Mouse (Mus musculus) brown adipose tissue, adult 24 weeks (tissue): ENCODE measurements around the gene Olfr701. TPM values are rescaled to one million over a fixed set of nuclear protein-coding genes. Genes with fewer than 3 reads are reported as not detected.

Experiments
- H3K27ac ChIP-seq: fragments of 200-500 bp; replicated peaks from 2 replicates; pipeline ENCODE4 v1.5.1; 2012; ENCODE audit warnings: low read depth, mild to moderate bottlenecking, low read length
- H3K4me1 ChIP-seq: fragments of 200-500 bp; 2 replicates; pipeline ENCODE4 v1.6.1; 2012; ENCODE audit warnings: low read length, mixed read lengths; ENCODE audit not compliant: control insufficient read depth, insufficient read depth, insufficient read length
- H3K4me3 ChIP-seq: fragments of 200-500 bp; 2 replicates; pipeline ENCODE4 v1.5.1; 2012; ENCODE audit warnings: low read depth, mild to moderate bottlenecking, low read length, moderate library complexity; ENCODE audit not compliant: insufficient read depth
- polyA plus RNA-seq: library from polyadenylated mRNA; stranded (reverse); fragments of >200 nt; gene quantifications from 2 replicates; pipeline ENCODE4 v1.2.4, GENCODE M21; 2012; ENCODE audit not compliant: missing spikeins, insufficient read depth, insufficient read length

The Olfr701 gene
- polyA plus RNA-seq, result not detected in 2 replicates

DNA sequence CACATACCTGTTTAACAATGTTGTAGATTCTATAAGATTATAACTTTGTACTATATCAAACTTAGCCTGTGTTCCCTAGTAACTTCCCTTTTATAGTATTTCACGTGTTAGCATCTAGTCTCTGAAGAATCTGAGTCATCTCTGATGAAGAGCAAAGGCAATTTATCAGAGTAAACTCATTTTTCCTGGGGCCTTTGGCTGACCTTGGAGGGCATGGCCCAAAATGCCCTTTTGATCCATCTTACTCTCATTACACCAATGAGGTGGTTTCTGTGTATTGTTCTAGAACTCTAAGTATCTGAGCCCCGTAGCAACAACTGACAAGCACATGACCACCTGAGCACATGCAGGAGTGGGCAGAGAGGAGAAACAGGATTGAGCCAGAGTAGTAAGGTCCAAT, at the start of gene Olfr701:
Olfr701 (plus strand) TSS at position 301 of the 400 bp plus-strand sequence.
- Histone ChIP-seq H3K4me3 (no peak within 1 kb of the TSS), H3K4me1 (no peaks in the 10 kb centered on the region), H3K27ac (no peak within 1 kb of the TSS)

DNA sequence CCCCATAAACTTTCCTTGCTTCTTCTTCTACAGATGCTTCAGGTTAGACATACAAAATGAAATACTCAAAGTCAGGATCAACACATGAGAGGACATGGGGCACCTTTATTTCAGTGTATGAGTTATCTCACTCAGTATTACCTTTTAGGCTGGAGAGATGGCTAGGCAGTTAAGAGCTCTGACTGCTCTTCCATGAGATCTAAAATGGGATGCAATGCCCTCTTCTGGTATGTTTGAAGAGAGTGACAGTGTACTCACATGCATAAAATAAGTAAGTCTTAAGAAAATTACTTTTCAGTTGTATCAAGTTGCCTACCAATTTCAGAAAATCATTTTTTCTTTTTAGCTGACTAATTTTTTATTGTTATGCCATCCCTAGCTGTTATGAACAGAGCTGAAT, 25.6 kb upstream of the Olfr701 start:
- Histone ChIP-seq H3K27ac (no peak overlapping the region), H3K4me3 (no peak overlapping the region)

DNA sequence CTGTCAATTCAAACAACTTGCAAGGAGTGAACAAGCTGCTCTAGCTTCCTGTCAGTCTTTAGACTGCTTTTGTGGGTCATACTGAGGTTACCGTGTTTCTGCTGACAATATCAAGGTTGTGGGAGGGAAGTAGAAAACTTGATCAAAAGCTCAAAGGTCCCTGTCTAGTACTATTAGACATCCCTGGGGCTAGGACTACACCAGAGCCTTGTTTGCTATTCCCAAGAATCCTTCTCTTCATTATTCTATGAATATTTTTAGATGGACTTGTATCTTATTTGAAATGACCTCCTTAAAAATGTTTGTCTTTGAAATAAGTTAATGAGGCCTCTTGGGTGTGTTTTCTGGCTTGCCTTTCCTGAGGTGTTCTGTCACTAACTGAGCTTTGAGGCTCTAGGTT, 20.8 kb upstream of the Olfr701 start, which contains the start of gene Olfr699:
Olfr699 (minus strand) TSS at position 101 of the 400 bp plus-strand sequence.
- Histone ChIP-seq H3K4me3 (no peak within 1 kb of the TSS), H3K4me1 (no peaks in the 10 kb centered on the region), H3K27ac (no peak within 1 kb of the TSS)

More for the DNA sequence above, 25.6 kb upstream of the Olfr701 start:
- H3K4me1 ChIP-seq, result no peaks in the 10 kb centered on the region

DNA sequence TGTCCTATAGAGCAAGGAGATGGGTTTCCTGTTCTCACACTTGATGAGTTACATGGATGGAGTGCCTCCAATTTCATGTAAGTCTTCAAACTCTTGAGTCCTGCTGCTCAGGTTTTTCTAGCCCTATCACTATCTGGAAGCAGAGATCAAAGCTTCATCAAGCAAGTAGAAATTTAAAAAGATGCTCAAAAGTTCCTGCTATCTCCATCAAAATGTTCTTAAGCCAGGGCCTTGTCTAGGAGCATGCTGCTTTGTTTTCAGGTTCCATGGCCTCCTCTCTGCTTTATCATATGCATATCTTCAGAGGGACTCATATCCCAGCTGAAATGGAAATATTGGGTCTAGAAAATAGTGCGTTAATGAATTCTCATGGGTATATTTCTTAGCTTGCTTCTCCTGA, 5.2 kb upstream of the Olfr701 start, which contains the start of gene Olfr700:
Olfr700 (minus strand) TSS at position 101 of the 400 bp plus-strand sequence.
- Histone ChIP-seq H3K4me1 (no peaks in the 10 kb centered on the region), H3K4me3 (no peak within 1 kb of the TSS), H3K27ac (no peak within 1 kb of the TSS)

DNA sequence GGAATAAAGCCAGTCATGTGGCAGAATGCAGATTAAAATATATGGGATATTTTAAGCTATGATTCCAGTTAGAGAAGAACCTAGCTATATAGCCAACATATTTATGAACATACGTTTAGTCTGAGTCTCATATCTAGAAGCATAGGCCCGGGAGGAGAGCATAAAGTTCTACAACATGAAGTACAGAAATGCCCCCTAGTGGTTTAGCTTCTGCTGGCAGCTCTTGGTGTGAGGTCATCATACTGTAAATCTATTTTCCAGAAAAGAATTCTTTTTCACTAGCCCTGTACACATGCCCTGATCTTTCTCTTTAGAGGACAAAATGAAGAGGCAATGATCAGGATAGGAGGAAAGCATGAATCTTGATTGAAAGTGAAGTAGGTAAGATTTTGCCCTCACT, 1.8 kb downstream of the Olfr701 start:
- Histone ChIP-seq H3K4me1 (no peaks in the 10 kb centered on the region), H3K27ac (no peak overlapping the region), H3K4me3 (no peak overlapping the region)

DNA sequence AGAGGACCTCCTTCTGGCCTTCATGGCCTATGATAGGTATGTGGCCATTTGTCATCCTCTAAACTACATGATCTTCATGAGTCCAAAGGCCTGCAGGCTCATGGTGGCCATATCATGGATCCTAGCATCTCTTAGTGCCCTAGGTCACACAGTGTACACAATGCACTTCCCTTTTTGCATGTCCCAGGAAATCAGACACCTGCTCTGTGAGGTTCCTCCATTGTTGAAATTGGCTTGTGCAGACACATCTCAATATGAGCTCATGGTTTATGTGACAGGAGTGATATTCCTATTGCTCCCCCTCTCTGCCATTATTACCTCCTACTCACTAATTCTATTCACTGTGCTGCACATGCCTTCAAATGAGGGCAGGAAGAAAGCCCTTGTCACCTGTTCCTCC, 4.5 kb downstream of the Olfr701 start:
- Histone ChIP-seq H3K4me3 (no peak overlapping the region), H3K4me1 (no peaks in the 10 kb centered on the region), H3K27ac (no peak overlapping the region)

DNA sequence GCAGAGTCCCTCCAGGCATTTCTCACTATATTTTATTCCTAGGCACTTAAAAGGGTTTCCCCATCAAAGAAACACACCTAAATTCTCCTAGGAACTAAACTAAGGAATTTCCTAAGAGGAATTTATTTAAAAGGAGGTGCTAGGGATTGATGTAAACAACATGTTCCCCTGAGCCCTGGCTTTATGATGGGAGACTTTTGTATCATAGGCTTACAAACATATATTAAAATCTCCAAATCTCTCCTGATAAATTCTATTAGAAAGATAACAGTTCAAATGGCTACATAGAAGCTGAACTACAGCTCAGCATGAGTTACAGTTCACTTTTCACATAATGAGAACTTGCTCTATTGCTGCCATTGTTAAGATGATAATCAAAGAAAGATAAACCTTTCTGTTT, 19.9 kb downstream of the Olfr701 start, which contains the start of gene Olfr702:
Olfr702 (minus strand) TSS at position 101 of the 400 bp plus-strand sequence.
- H3K27ac ChIP-seq, result no peak within 1 kb of the TSS
- no peaks in the 10 kb centered on the region for H3K4me1 ChIP-seq
- no peak within 1 kb of the TSS for H3K4me3 ChIP-seq

DNA sequence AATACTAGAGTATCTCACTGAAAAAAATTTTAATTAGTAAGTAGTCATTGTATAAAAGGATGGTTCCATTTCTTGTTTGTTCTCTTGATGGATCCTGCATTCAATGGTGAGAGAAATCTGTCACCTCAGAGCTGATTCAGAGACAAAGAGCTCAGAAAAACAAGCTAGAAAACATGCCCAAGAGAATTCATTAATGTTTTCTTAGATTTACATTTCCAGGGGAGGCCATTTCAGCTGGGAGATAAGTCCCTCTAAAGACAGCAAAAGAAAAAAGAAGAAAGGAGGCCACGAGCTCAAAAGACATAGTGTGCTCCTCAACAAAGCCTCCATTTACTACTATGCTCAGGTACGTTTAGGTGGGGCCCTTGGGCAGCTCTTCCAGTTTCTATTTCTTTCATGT, 29.1 kb downstream of the Olfr701 start, which contains the start of gene Olfr703:
Olfr703 (plus strand) TSS at position 301 of the 400 bp plus-strand sequence.
- Histone ChIP-seq H3K4me3 (no peak within 1 kb of the TSS), H3K27ac (no peak within 1 kb of the TSS), H3K4me1 (no peaks in the 10 kb centered on the region)

DNA sequence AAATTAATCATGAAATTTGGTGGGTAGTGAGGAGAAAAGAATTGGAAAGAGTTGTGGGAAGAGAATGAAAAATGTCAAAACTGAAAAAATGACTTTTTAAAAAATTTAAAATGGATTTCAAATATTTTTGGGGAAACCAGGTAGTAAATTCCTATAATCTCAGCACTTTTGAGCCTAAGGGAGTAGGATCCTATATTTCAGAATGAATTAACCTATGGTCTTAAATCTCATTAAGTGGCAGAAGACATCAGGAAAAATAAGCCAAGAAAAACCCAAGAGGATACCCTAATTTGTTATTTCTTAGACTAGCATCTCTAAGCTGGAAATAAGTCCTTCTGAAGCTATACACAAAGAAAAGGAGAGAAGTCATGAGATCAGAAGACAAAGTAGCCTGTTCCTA, 49.0 kb downstream of the Olfr701 start, which contains the start of gene Olfr704:
Olfr704 (plus strand) TSS at position 301 of the 400 bp plus-strand sequence.
- Histone ChIP-seq H3K4me1 (no peaks in the 10 kb centered on the region), H3K4me3 (no peak within 1 kb of the TSS), H3K27ac (no peak within 1 kb of the TSS)

Other genes with a start within 250 kb of the Olfr701 start
- gene Olfr693, start 133.5 kb upstream of the Olfr701 start, polyA plus RNA-seq, result not detected in 2 replicates
- gene Olfr694, start 122.3 kb upstream of the Olfr701 start, polyA plus RNA-seq, result not detected in 2 replicates
- gene Olfr695, start 97.7 kb upstream of the Olfr701 start, polyA plus RNA-seq, result not detected in 2 replicates
- not detected in 2 replicates for gene Olfr697, start 71.7 kb upstream of the Olfr701 start, polyA plus RNA-seq
- not detected in 2 replicates for gene Olfr698, start 58.7 kb upstream of the Olfr701 start, polyA plus RNA-seq
- not detected in 2 replicates for gene Olfr699, start 20.9 kb upstream of the Olfr701 start, polyA plus RNA-seq
- not detected in 2 replicates for gene Olfr700, start 5.3 kb upstream of the Olfr701 start, polyA plus RNA-seq
- not detected in 2 replicates for gene Olfr702, start 19.8 kb downstream of the Olfr701 start, polyA plus RNA-seq
- gene Olfr703, start 29.2 kb downstream of the Olfr701 start, polyA plus RNA-seq, result not detected in 2 replicates
- gene Olfr704, start 49.1 kb downstream of the Olfr701 start, polyA plus RNA-seq, result not detected in 2 replicates
- not detected in 2 replicates for gene Olfr705, start 62.8 kb downstream of the Olfr701 start, polyA plus RNA-seq
- gene Olfr706, start 74.0 kb downstream of the Olfr701 start, polyA plus RNA-seq, result not detected in 2 replicates
- gene Olfr707, start 87.1 kb downstream of the Olfr701 start, polyA plus RNA-seq, result not detected in 2 replicates
- gene Olfr1532-ps1, start 93.9 kb downstream of the Olfr701 start, polyA plus RNA-seq, result not detected in 2 replicates
- not detected in 2 replicates for gene Olfr709-ps1, start 118.1 kb downstream of the Olfr701 start, polyA plus RNA-seq
- not detected in 2 replicates for gene Olfr710, start 134.2 kb downstream of the Olfr701 start, polyA plus RNA-seq
- gene Olfr6, start 149.8 kb downstream of the Olfr701 start, polyA plus RNA-seq, result not detected in 2 replicates
- not detected in 2 replicates for gene Olfr711, start 161.3 kb downstream of the Olfr701 start, polyA plus RNA-seq
- not detected in 2 replicates for gene Olfr2, start 191.9 kb downstream of the Olfr701 start, polyA plus RNA-seq
- not detected in 2 replicates for gene Olfr713, start 217.0 kb downstream of the Olfr701 start, polyA plus RNA-seq